Mouse (Mus musculus) liver, embryonic 13.5 days (tissue): ENCODE measurements around the gene 1700024G13Rik. TPM values are rescaled to one million over a fixed set of nuclear protein-coding genes. Genes with fewer than 3 reads are reported as not detected.
"Not testable (repeated sequence)": the region's sequence is repeated elsewhere in the genome, so short reads cannot be mapped to it uniquely, and the experiment has no call there.

ENCODE experiments used
- ATAC-seq: fragments of 200-750 bp; cut with Nextera tagmentation; 2 replicates; pipeline ENCODE4 v1.8.0; 2017; ENCODE audit warnings: low read depth, mild to moderate bottlenecking, moderate number of reproducible peaks, moderate library complexity
- DNase-seq: peaks from one replicate; pipeline ENCODE4 v3.0.0; 2022
- H3K27ac ChIP-seq: fragments of 300-500 bp; sonication (generic); 2 replicates; pipeline ENCODE4 v1.5.1; 2015; ENCODE audit warnings: moderate library complexity, mild to moderate bottlenecking, inconsistent platforms
- H3K27me3 ChIP-seq: fragments of 300-500 bp; sonication (generic); 2 replicates; pipeline ENCODE4 v1.6.1; 2015; ENCODE audit warnings: mild to moderate bottlenecking, inconsistent platforms
- H3K36me3 ChIP-seq: fragments of 300-500 bp; sonication (generic); 2 replicates; pipeline ENCODE4 v1.6.1; 2015; ENCODE audit warnings: mild to moderate bottlenecking, inconsistent platforms
- H3K4me1 ChIP-seq: fragments of 300-500 bp; sonication (generic); replicated peaks from 2 replicates; pipeline ENCODE4 v1.6.1; 2015; ENCODE audit warnings: inconsistent platforms
- H3K4me2 ChIP-seq: fragments of 300-500 bp; sonication (generic); 2 replicates; pipeline ENCODE4 v1.6.1; 2015; ENCODE audit warnings: inconsistent platforms, mild to moderate bottlenecking, moderate library complexity
- H3K4me3 ChIP-seq: fragments of 300-500 bp; sonication (generic); replicated peaks from 2 replicates; pipeline ENCODE4 v1.5.1; 2015; ENCODE audit warnings: mild to moderate bottlenecking, inconsistent platforms
- H3K9ac ChIP-seq: fragments of 300-500 bp; sonication (generic); 2 replicates; pipeline ENCODE4 v1.6.1; 2015; ENCODE audit warnings: mild to moderate bottlenecking, inconsistent platforms
- H3K9me3 ChIP-seq: fragments of 300-500 bp; sonication (generic); replicated peaks from 2 replicates; pipeline ENCODE4 v1.6.1; 2016; ENCODE audit warnings: inconsistent platforms
- WGBS: fragments of 180-500 bp; shearing (Covaris S2); methylation state at CpG from one replicate; pipeline ENCODE4 v1.1.7; 2015; ENCODE audit not compliant: insufficient replicate concordance; 5-methylcytosine and 5-hydroxymethylcytosine counted together
- polyA plus RNA-seq: library from polyadenylated mRNA; unstranded; fragments of >200 nt; fragmentation: Nextera tagmentation; extraction: Ambion mirVana; gene quantifications from 2 replicates; pipeline ENCODE4 v1.2.1, GENCODE M21; 2015

Gene 1700024G13Rik
- not detected in 2 replicates for polyA plus RNA-seq

DNA sequence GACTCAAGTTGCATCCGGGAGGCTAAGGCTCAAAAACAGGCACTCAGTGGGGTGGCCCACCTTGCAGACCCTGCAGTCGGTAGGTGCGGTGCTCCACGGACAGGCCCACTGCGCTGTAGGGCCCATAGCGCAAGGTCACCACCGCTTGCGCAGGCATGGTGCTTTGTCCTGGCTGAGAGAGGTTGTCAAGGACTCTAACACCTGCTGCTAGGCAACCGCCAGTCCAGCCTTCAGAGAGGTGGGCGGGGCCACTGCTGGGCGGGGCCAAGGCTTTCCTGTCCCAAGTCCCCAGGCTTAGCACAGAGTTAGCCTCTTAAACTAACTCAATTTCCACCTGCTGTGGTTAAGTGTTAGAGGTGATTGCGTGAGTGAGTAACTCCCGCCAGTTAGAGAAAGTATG lies at the start of gene 1700024G13Rik:
Gene 1700024G13Rik (minus strand): TSS at position 196 of the 400 bp plus-strand sequence.
- Histone ChIP-seq H3K27ac (no peak within 1 kb of the TSS), H3K4me2 (no peak within 1 kb of the TSS), H3K4me3 (no peak within 1 kb of the TSS), H3K9ac (no peak within 1 kb of the TSS), H3K9me3 (no peaks in the 10 kb centered on the region), H3K36me3 (no peaks in the 10 kb centered on the region), H3K4me1 (no peaks in the 10 kb centered on the region), H3K27me3 (peaks cover 3% of the 10 kb centered on the region; the same call in 1 of the 2 replicates)
- ATAC-seq (no peak), DNase-seq (peak; percentile 38)
- whole genome bisulfite sequencing = 9% methylated on average over 13 of the region's 13 CpGs

DNA sequence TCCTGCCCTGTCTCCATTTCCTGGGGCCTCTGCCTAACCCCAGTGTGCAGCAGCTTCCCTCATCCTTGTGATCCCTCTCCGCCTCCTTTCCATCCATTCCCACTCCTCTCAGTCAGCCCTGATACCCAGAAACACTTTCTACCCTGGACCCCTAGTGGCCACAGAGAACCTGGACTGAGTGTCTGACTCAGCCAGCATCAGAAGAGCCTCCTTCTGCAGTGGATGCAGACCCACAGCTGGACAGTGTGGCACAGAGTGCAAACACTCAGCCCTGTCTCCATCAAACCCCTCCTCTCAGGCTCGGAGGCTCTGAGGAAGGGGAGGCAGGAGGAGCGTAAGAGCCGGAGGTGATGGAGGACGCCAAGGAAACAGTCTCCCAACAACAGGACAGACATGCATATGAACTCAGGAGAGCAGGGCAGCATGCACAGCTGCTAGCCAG lies 49.2 kb upstream of the 1700024G13Rik start:
- no peak overlapping the region for H3K4me3 ChIP-seq
- H3K4me1 ChIP-seq = no peaks in the 10 kb centered on the region
- 0 out of 2 replicates have a peak, but pooled peaks cover 3% of the 10 kb centered on the region for H3K27me3 ChIP-seq
- no peak overlapping the region for H3K27ac ChIP-seq
- H3K9ac ChIP-seq = no peak overlapping the region
- 44% methylated on average over 5 of the region's 5 CpGs for WGBS
- no peaks in the 10 kb centered on the region for H3K9me3 ChIP-seq
- DNase-seq = no peak
- no peaks in the 10 kb centered on the region for H3K36me3 ChIP-seq
- no peak for ATAC-seq
- H3K4me2 ChIP-seq = no peak overlapping the region

DNA sequence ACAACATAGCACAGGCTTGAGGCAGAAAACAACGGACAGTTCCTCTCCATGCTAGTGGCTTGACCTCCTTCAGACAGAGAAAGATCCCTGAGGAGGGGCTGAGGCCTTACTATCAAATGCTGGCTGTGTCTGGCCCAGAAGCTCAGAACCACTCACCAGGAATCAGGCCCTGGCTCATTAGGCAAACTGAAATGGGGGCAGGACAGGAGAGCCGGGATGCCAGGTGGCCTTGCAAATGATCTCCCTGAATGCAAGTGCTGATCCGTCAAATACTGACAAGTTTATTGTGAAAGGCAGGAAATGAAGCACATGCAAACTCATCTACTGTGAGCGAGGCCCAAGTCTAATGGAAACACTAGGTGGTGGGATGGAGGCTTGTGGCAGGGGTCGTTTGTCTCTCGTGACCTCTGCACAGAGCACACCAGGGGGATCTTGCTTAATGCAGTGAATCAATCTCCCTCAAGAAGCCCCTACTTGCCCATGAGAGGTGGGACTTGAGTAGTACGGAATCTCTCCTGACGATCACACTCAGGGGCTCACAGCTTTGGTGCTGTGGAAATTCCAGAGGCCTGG lies 40.9 kb upstream of the 1700024G13Rik start:
- Histone ChIP-seq H3K4me2 (no peak overlapping the region), H3K4me1 (no peaks in the 10 kb centered on the region), H3K36me3 (no peaks in the 10 kb centered on the region), H3K4me3 (no peak overlapping the region), H3K27ac (no peak overlapping the region), H3K9ac (no peak overlapping the region), H3K9me3 (no peaks in the 10 kb centered on the region), H3K27me3 (no peaks in the 10 kb centered on the region)
- ATAC-seq (no peak), DNase-seq (no peak)
- WGBS = 41% methylated on average over 8 of the region's 8 CpGs

DNA sequence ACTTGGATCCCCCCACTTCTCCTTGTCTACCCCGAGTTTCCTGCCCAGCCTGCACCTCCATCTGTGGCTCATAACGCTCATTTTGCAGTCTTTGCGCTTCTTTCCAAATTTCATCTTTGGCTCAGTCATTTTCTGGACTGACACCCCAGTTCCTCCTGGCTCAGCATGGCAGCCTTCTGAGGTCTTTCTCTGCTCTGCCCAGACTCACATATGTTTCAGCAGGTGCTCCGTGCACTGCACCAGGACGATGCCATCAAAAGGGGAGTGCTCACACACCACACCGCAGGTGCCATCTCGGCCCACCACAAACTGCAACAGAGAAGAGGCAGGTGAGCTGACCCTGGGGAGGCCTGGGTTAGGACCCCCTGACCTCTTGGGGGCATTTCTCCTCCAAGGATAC lies 35.8 kb upstream of the 1700024G13Rik start:
- WGBS = 70% methylated on average over 7 of the region's 7 CpGs
- Histone ChIP-seq H3K27me3 (no peaks in the 10 kb centered on the region), H3K4me2 (no peak overlapping the region), H3K9ac (no peak overlapping the region), H3K36me3 (no peaks in the 10 kb centered on the region), H3K9me3 (no peaks in the 10 kb centered on the region), H3K27ac (no peak overlapping the region), H3K4me3 (no peak overlapping the region), H3K4me1 (no peaks in the 10 kb centered on the region)
- DNase-seq (no peak), ATAC-seq (no peak)

DNA sequence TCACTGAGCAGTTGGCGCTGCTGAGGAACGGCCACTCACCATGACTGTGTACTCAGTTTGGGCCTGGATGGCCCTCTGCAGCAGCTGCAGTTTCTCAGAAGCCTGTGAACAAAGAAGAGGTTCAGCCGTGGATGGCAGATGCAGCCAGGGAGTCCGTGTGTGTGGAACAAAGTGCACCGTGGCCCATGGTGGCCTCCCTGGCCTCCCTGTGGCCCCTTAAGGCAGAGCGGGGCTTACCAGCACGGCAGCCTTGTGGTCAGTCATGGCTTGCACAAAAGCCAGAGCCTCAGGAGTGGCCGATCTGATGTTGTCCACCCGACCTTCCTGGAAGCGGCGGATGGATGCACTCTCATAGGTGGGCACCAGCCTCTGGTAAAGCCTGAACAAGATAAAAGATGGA lies 30.6 kb upstream of the 1700024G13Rik start:
- DNase-seq (no peak), ATAC-seq (no peak)
- Histone ChIP-seq H3K27me3 (no peaks in the 10 kb centered on the region), H3K4me2 (no peak overlapping the region), H3K4me1 (no peaks in the 10 kb centered on the region), H3K27ac (no peak overlapping the region), H3K36me3 (no peaks in the 10 kb centered on the region), H3K9me3 (no peaks in the 10 kb centered on the region), H3K9ac (no peak overlapping the region), H3K4me3 (no peak overlapping the region)
- WGBS = 75% methylated on average over 11 of the region's 11 CpGs

DNA sequence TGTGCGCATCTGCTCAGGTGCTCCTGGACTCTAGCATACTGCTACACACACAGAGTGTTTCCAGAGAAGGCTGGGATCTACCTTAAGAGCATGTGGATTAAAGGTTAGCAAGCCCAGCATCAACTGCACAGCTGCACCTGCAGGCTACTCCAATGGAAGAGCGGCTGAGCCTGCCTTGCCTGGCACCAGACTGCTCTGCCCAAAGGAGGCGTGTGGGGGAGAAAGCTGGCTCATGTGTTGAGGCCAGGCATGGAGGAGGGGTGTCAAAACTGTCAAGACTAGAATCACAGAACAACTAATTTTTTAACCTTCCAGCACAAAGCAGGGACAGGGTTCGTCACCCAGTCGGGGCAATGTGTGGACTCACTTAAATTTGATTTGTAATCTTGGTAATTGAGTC lies 23.9 kb upstream of the 1700024G13Rik start:
- 67% methylated on average over 5 of the region's 5 CpGs for WGBS
- Histone ChIP-seq H3K4me3 (no peak overlapping the region), H3K27me3 (no peaks in the 10 kb centered on the region), H3K9me3 (no peaks in the 10 kb centered on the region), H3K4me1 (no peaks in the 10 kb centered on the region), H3K4me2 (no peak overlapping the region), H3K36me3 (no peaks in the 10 kb centered on the region), H3K27ac (no peak overlapping the region), H3K9ac (no peak overlapping the region)
- ATAC-seq (no peak), DNase-seq (no peak)

DNA sequence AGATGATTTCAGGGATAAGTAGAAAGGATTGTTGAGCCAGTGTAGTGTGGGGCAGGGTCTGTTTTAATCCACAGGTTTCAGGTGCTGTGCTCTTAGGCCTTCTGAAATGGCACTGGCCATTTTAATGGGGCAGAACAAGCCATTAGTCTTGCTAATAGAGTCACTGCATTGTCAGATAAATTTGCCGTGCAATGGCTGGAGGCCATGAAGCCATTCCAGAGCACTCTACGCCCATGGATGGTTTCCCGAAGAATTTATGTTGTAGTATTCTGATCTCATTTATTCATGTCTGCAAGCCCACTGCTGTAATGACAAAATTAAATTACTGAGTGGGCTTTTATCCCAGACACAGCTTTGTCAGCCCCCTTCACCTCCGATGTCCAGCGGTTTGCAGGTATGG lies 21.9 kb upstream of the 1700024G13Rik start:
- Histone ChIP-seq H3K27ac (no peak overlapping the region), H3K4me3 (no peak overlapping the region), H3K27me3 (no peaks in the 10 kb centered on the region), H3K4me1 (no peaks in the 10 kb centered on the region), H3K9ac (no peak overlapping the region), H3K9me3 (no peaks in the 10 kb centered on the region), H3K36me3 (no peaks in the 10 kb centered on the region), H3K4me2 (no peak overlapping the region)
- DNase-seq (no peak), ATAC-seq (no peak)
- WGBS = 80% methylated on average over 5 of the region's 5 CpGs

DNA sequence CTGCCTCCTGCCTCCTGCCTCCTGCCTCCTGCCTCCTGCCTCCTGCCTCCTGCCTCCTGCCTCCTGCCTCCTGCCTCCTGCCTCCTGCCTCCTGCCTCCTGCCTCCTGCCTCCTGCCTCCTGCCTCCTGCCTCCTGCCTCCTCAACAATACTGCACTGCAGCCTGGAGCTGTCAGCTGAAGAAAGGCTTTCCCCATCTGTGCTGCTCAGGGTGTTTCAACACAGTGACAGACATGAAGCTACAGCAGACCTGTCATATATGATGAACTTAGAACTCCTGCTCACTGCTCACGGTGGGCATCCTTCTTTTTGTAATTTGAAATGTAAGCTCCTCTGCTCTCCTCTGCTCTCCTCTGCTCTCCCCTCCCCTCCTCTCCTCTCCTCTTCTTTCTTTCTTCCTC lies 17.2 kb upstream of the 1700024G13Rik start:
- H3K27ac ChIP-seq, H3K27me3 ChIP-seq, H3K36me3 ChIP-seq, H3K4me1 ChIP-seq, H3K4me2 ChIP-seq, DNase-seq, H3K4me3 ChIP-seq, H3K9me3 ChIP-seq, H3K9ac ChIP-seq, ATAC-seq: not testable (repeated sequence)
- 24% methylated on average over 1 of the region's 1 CpGs for WGBS

DNA sequence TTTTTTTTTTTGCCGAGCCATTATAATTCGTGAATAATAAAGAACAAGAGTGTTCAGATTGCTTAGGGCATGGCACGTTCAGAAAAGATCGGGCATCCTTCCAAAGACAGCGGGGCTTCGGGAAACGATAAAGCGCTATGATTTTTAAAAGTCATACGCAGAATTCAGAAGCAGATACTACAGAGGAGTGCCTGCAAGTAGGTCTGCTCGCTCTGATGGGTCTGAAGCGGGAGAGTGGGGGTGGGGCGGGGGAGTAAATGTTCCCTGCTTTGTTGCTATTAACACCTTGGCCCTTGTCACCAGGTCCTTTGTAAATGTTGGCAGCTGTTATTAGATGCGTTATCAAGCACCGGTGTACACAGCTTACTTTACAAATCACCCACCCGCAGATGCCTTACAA lies 6.6 kb downstream of the 1700024G13Rik start:
- Histone ChIP-seq H3K9ac (no peak overlapping the region), H3K27me3 (peaks cover 40% of the 10 kb centered on the region), H3K9me3 (no peaks in the 10 kb centered on the region), H3K4me1 (no peaks in the 10 kb centered on the region), H3K27ac (no peak overlapping the region), H3K36me3 (no peaks in the 10 kb centered on the region), H3K4me3 (no peak overlapping the region), H3K4me2 (no peak overlapping the region)
- no peak for DNase-seq
- no peak for ATAC-seq
- WGBS = 31% methylated on average over 15 of the region's 15 CpGs

DNA sequence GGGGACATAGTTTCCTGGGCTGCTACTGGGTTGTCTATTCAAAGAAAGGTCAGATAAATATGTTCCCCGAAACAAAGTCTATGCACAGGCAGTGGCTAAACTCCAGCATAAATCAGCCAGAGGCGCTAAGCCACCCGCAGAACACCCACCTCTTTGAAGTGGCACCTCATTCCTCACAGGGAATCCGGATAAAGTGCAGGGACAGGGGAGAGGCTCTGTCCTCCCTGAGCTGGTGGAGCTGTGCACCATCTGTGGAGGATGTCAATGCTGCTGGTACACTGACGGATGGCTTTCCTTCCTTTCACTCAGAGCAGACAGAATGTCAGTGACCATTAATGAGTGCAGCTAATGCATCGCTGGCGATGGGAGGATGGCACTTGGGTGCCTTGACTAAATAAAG lies 7.1 kb downstream of the 1700024G13Rik start:
- Histone ChIP-seq H3K27me3 (peaks cover 40% of the 10 kb centered on the region), H3K9me3 (no peaks in the 10 kb centered on the region), H3K9ac (no peak overlapping the region), H3K4me1 (no peaks in the 10 kb centered on the region), H3K4me2 (no peak overlapping the region), H3K36me3 (no peaks in the 10 kb centered on the region), H3K4me3 (no peak overlapping the region), H3K27ac (no peak overlapping the region)
- DNase-seq = no peak
- WGBS = 18% methylated on average over 7 of the region's 7 CpGs
- no peak for ATAC-seq

DNA sequence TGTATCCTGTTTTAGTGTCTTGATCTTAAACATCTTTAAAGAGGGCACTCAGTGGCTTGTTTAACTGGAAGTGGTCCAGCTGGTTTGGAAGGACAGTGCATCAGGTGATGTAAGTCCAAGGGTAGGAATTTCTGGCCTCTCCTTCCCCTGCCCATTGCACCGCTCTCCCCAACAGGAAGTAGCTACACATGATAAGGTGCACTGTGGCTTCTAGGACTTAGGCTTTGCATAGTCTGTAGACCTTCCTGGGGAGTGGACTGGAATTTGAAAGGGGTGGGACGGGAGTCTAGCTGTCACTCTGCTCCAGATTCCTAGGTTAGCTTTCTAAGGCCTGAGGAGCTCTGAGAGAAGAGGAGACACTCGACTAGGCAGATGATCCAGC lies 8.1 kb downstream of the 1700024G13Rik start:
- no peaks in the 10 kb centered on the region for H3K36me3 ChIP-seq
- no peak overlapping the region for H3K4me3 ChIP-seq
- H3K4me1 ChIP-seq = no peaks in the 10 kb centered on the region
- no peak overlapping the region for H3K4me2 ChIP-seq
- no peak overlapping the region for H3K27ac ChIP-seq
- no peak overlapping the region for H3K9ac ChIP-seq
- 19% methylated on average over 3 of the region's 3 CpGs for WGBS
- DNase-seq (no peak), ATAC-seq (no peak)
- H3K9me3 ChIP-seq = no peaks in the 10 kb centered on the region
- peaks cover 40% of the 10 kb centered on the region for H3K27me3 ChIP-seq

DNA sequence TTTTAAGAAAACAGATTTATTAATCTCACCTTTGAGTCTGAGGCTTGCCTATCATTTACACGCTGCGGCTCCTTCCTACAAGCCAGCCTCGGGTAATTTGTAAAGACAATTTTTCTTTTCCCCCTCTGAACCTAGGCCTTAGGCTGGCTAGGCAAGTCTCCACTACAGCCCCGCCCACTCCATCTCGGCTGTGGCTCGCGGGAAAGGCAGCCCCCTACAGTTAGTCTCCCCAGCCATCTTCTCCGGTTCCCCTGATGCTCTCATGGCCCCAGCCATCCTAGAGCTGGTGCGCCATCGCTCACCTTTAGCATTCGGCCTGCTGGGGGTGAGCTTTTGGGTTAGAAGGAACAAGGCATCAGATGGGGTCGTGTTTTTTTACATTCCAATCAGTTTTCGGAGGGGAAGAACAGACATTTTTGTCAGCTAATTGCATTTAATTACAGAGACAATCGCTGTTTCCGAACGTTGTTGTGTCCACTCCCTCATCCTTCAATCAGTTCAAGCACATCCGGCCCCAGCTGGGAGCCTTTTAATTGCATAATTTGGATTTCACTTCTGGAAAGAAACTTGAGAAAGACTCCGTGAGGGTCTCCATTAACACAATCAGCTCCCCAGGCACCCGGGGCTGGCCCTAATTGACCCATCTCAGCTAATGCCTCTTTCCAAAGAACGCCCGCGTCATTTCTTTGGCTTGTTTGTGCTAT lies 8.6 kb downstream of the 1700024G13Rik start:
- whole genome bisulfite sequencing = 19% methylated on average over 22 of the region's 22 CpGs
- Histone ChIP-seq H3K27me3 (peaks cover 40% of the 10 kb centered on the region), H3K4me2 (no peak overlapping the region), H3K9ac (no peak overlapping the region), H3K4me1 (no peaks in the 10 kb centered on the region), H3K4me3 (no peak overlapping the region), H3K36me3 (no peaks in the 10 kb centered on the region), H3K27ac (no peak overlapping the region), H3K9me3 (no peaks in the 10 kb centered on the region)
- ATAC-seq = no peak
- DNase-seq = no peak
